Mouse (Mus musculus) G1E (cell line): Measurements from ENCODE around the gene Ikzf2. TPM values are rescaled to one million over a fixed set of nuclear protein-coding genes. Genes with fewer than 3 reads are reported as not detected.

ENCODE experiments used
- ATAC-seq: 2 replicates; pipeline ENCODE4 v1.8.0; 2016; ENCODE audit warnings: mild to moderate bottlenecking; ENCODE audit not compliant: insufficient number of reproducible peaks, poor library complexity, low FRiP score, severe bottlenecking; ENCODE audit errors: extremely low read depth
- DNase-seq: peaks from one replicate; pipeline ENCODE4 v3.0.0; 2012; ENCODE audit warnings: low spot score
- H3K27me3 ChIP-seq: 2 replicates; pipeline ENCODE4 v1.6.1; 2012; ENCODE audit warnings: mild to moderate bottlenecking, low read length, inconsistent platforms; ENCODE audit not compliant: insufficient read depth
- H3K36me3 ChIP-seq: replicated peaks from 2 replicates; pipeline ENCODE3; 2012; ENCODE audit warnings: mild to moderate bottlenecking, inconsistent platforms
- H3K4me1 ChIP-seq: 2 replicates; pipeline ENCODE4 v1.6.1; 2012; ENCODE audit warnings: low read depth, low read length, inconsistent platforms, mixed read lengths; ENCODE audit not compliant: insufficient read depth
- H3K4me3 ChIP-seq: 2 replicates; pipeline ENCODE4 v1.5.1; 2012; ENCODE audit warnings: low read depth, mild to moderate bottlenecking, inconsistent platforms, low read length, moderate library complexity, mixed read lengths
- H3K9me3 ChIP-seq: replicated peaks from 2 replicates; pipeline ENCODE4 v1.6.1; 2012; ENCODE audit warnings: inconsistent platforms
- CTCF ChIP-seq: IDR thresholded peaks from 2 replicates; pipeline ENCODE4 v1.5.1; 2012; ENCODE audit warnings: low read depth, low read length, inconsistent platforms, mixed read lengths
- GATA1 ChIP-seq: IDR thresholded peaks from 2 replicates; pipeline ENCODE4 v1.6.1; 2012; ENCODE audit warnings: borderline replicate concordance, low read length, inconsistent platforms, mixed read lengths
- GATA2 ChIP-seq: IDR thresholded peaks from 2 replicates; pipeline ENCODE4 v1.6.1; 2012; ENCODE audit warnings: low read depth, low read length, inconsistent platforms, borderline replicate concordance
- POLR2AphosphoS5 ChIP-seq: IDR thresholded peaks from 2 replicates; pipeline ENCODE4 v1.6.1; 2012; ENCODE audit warnings: low read depth, low read length, inconsistent platforms; ENCODE audit not compliant: insufficient replicate concordance
- TAL1 ChIP-seq: conservative IDR thresholded peaks from 2 replicates; pipeline ENCODE4 v1.6.1; 2012; ENCODE audit warnings: low read depth, low read length, inconsistent platforms, mixed read lengths
- polyA plus RNA-seq: library from polyadenylated mRNA; stranded (reverse); fragments of >175 nt; gene quantifications from 2 replicates; pipeline ENCODE4 v1.2.3, GENCODE M21; 2012
- total RNA-seq, 2 experiments: library from RNA; stranded (forward) in 1 of 2; stranded (reverse) in 1 of 2; fragments of 200-1000 nt in 1 of 2; fragments of >200 nt in 1 of 2; fragmentation: Nextera tagmentation in 1 of 2; gene quantifications; 2 replicates each; pipeline ENCODE4 v1.2.3; 2014 to 2017

Ikzf2 gene
- total and polyA plus RNA-seq, 3 experiments, result 2.4 to 84.3 (median 11.4) TPM

DNA sequence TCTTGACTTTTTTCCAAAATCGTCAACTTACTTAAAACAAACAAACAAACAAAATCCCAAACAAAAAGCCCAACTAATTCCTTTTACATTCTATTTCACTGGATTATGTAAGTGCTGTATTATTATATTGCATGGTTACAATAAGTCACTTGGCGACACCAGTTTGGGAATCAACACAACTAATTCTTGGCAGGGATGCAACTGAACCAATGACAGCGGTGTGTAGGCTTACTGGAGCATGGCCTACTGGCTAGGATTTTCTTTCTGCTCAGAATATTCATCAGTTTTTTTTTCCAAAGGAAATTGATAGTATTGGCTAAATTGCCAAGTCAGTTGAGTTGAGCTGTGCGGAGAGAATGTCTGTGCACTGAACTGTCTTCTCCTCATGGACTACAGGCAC is 167.7 kb downstream of the Ikzf2 start:
- H3K9me3 ChIP-seq, result no peaks in the 10 kb centered on the region
- TF ChIP-seq TAL1, result no peak
- TF ChIP-seq GATA2, result no peak
- no peak for TF ChIP-seq POLR2AphosphoS5
- no peak for TF ChIP-seq CTCF
- no peak for TF ChIP-seq GATA1
- no peak for ATAC-seq
- H3K4me3 ChIP-seq, result no peak overlapping the region
- DNase-seq, result no peak
- peaks cover 2% of the 10 kb centered on the region for H3K36me3 ChIP-seq
- peaks cover 48% of the 10 kb centered on the region for H3K4me1 ChIP-seq
- no peaks in the 10 kb centered on the region for H3K27me3 ChIP-seq

DNA sequence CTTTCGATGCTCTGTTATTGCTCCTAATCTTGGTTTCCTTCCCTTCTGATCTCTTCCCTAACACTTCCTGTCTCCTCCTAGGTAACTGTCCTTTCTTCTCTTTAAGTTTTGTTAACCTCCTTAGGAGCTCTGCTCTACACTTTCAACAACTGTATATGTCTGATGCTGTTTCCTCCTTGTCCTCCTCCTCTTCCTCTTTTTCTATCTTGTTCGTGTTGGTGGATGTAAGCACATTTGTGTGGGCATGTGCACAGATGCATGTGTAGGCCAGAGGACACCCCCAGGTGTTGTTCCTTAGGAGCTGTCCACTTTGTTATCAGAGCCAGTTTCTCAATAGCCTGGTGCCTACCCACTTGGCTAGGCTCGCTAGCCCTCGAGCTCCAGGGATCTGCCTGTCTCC is 169.0 kb downstream of the Ikzf2 start:
- no peak overlapping the region for H3K4me3 ChIP-seq
- no peaks in the 10 kb centered on the region for H3K27me3 ChIP-seq
- H3K9me3 ChIP-seq, result no peaks in the 10 kb centered on the region
- peaks cover 62% of the 10 kb centered on the region for H3K4me1 ChIP-seq
- peaks cover 2% of the 10 kb centered on the region for H3K36me3 ChIP-seq
- DNase-seq (no peak), ATAC-seq (no peak)
- TF ChIP-seq GATA2 (no peak), GATA1 (no peak), CTCF (no peak), TAL1 (no peak), POLR2AphosphoS5 (no peak)

DNA sequence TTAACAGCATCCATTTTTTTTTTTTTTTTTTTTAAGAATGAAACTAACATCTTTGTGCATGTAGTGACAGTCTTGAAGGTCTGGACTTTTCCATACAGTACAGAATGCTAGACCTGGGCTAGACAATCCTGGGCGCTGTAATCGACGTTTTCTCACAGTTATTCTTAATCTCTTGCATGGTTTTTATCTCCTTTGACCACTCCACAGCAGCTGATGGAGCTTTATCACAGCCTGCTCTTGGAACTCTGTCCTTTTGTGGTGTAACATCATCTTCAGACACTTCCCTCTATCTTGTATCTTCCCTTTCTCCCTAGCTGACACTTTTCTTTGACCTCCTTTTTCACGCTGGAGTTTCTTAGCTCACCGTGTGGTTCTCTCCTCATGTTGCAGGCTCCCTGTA is 170.9 kb downstream of the Ikzf2 start:
- no peak overlapping the region; the same call in 1 of the 2 replicates for H3K4me3 ChIP-seq
- ATAC-seq (peak; percentile 58), DNase-seq (no peak)
- peaks cover 2% of the 10 kb centered on the region for H3K36me3 ChIP-seq
- H3K4me1 ChIP-seq, result peaks cover 72% of the 10 kb centered on the region
- no peaks in the 10 kb centered on the region for H3K27me3 ChIP-seq
- TF ChIP-seq GATA2 (no peak), CTCF (no peak), TAL1 (peak; percentile 65)
- no peaks in the 10 kb centered on the region for H3K9me3 ChIP-seq

DNA sequence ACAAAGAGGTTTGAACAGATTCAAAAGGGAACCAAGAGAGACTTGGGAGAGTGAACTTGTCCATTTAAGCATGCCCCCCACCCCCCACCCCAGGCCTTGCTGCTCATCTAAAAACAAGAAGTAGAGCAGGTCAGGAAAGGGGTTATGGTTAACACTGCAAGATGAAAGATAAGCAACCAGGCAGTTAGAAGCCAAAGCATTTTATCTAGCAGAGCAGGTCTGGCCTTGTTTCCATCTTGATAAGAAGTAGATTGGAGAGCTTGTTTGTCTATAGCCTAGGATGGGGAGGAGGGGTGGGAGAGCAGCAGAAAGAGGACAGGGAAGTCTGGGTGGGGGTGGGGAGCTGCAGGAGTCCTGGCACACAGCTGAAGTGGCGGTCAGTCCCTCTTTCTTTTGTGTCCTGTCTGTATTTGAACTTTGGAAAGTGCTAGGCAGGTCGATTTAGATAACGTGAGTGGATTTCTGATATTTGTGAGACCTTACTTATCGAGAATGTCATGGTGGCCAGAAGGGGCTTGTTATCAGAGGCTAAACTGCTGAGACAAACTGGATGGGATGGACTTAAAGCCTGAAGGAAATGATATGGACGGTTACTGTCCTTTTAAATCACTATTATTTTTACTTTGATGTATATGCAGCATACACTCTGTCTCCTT is 173.3 kb downstream of the Ikzf2 start:
- peak; percentile 64 for DNase-seq
- Histone ChIP-seq H3K4me1 (peaks cover 82% of the 10 kb centered on the region), H3K36me3 (no peaks in the 10 kb centered on the region), H3K4me3 (peak overlapping the region; percentile 62; the same call in 1 of the 2 replicates), H3K27me3 (no peaks in the 10 kb centered on the region), H3K9me3 (no peaks in the 10 kb centered on the region)
- ATAC-seq, result peak; percentile 86
- peak; percentile 94 for TF ChIP-seq TAL1
- no peak for TF ChIP-seq CTCF
- no peak for TF ChIP-seq POLR2AphosphoS5
- peak; percentile 75; the same call in 1 of the 2 replicates for TF ChIP-seq GATA2
- TF ChIP-seq GATA1, result no peak

DNA sequence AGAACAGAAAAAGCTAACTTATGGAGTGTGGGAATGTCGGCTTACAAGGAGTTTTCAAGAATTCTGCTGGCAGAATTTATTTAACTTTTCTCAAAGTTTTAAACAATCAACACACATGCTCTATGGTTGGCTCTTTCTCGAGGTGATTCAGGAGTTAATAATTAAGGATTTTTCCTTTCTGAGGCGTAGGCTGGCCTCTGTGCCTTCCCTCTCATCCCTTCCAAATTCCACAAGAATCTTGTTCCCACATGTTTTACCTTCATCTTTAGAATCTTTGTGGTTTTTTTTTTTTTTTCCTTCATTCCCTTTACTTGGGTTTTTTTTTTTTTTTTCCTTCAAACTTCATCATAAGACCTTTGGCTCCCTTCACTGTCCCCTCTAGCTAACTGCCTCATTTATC is 178.8 kb downstream of the Ikzf2 start:
- Histone ChIP-seq H3K36me3 (no peaks in the 10 kb centered on the region), H3K27me3 (no peaks in the 10 kb centered on the region), H3K4me3 (no peak overlapping the region), H3K9me3 (no peaks in the 10 kb centered on the region), H3K4me1 (peaks cover 66% of the 10 kb centered on the region)
- ATAC-seq, result no peak
- DNase-seq, result no peak
- TF ChIP-seq TAL1 (no peak), GATA1 (no peak), CTCF (no peak), GATA2 (no peak), POLR2AphosphoS5 (no peak)

DNA sequence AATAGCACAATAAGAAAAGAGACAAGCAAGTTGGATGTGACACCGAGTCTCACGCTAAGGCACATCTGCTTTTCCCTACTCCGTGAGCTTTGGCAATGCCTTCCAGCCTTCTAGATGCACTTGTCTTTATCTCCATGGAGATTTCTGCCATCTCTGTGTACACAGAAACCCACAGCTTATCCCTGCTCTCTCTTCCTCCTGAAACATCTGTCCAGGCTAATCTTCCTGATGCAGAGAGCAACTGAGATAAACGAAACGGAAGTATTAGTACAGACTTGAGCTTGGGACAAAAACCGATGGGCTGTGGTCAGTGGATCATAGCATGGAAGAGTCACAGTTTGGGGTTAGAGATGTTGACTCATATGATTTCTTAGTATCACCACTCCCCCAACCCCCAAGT is 179.5 kb downstream of the Ikzf2 start:
- Histone ChIP-seq H3K4me3 (no peak overlapping the region; the same call in 1 of the 2 replicates), H3K36me3 (no peaks in the 10 kb centered on the region), H3K9me3 (no peaks in the 10 kb centered on the region), H3K27me3 (no peaks in the 10 kb centered on the region), H3K4me1 (peaks cover 60% of the 10 kb centered on the region)
- TF ChIP-seq TAL1 (peak; percentile 92), GATA2 (no peak), GATA1 (no peak), CTCF (no peak), POLR2AphosphoS5 (no peak)
- DNase-seq (peak; percentile 51), ATAC-seq (peak; percentile 96)

DNA sequence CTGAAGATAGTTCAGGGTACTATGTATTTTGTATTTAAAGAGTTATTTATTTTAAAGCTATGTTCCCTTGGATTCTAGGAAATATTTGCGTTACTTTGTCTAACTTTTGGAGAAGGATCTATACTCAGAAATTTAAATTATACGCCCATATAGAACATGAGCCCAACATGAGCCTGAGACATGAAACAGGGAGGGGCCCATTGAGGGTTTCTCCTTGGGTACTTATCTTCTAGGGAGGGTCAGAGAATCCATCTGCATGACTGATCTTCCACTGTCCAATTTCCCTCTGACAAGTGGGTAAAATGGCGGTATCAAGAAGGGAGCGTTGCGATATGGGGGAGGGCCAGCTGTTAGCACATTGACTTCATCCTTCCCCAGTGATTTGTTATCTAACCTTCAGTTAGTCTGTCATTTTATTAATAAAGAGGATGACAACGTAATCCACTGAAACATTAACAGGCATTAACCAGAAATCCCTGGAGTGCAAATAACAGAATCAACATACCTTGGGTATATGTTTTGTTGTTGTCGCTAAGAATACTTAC is 180.4 kb downstream of the Ikzf2 start:
- DNase-seq (no peak), ATAC-seq (no peak)
- no peaks in the 10 kb centered on the region for H3K9me3 ChIP-seq
- H3K4me1 ChIP-seq, result peaks cover 57% of the 10 kb centered on the region
- H3K4me3 ChIP-seq, result no peak overlapping the region
- TF ChIP-seq POLR2AphosphoS5, result no peak
- TF ChIP-seq GATA1, result no peak
- TF ChIP-seq GATA2, result no peak
- TF ChIP-seq TAL1, result no peak
- no peak for TF ChIP-seq CTCF
- no peaks in the 10 kb centered on the region for H3K27me3 ChIP-seq
- H3K36me3 ChIP-seq, result no peaks in the 10 kb centered on the region
